Mouse (Mus musculus) ES-Bruce4 (cell line): ENCODE data around the gene Rtp1. TPM values are rescaled to one million over a fixed set of nuclear protein-coding genes. Genes with fewer than 3 reads are reported as not detected.
A peak's percentile ranks its signal among the peaks of the same experiment; 100 is the strongest.

ENCODE experiments used
- H3K27ac ChIP-seq: 2 replicates; pipeline ENCODE4 v1.5.1; 2012; ENCODE audit warnings: low read length, inconsistent platforms; ENCODE audit not compliant: insufficient read depth
- H3K27me3 ChIP-seq: 2 replicates; pipeline ENCODE4 v1.6.1; 2012; ENCODE audit warnings: mild to moderate bottlenecking, low read length, inconsistent platforms; ENCODE audit not compliant: control insufficient read depth, poor library complexity, insufficient read depth, severe bottlenecking
- H3K36me3 ChIP-seq: 2 replicates; pipeline ENCODE4 v1.6.1; 2012; ENCODE audit warnings: inconsistent platforms, mild to moderate bottlenecking, low read length, moderate library complexity; ENCODE audit not compliant: control insufficient read depth, poor library complexity, insufficient read depth, severe bottlenecking
- H3K4me1 ChIP-seq: one replicate; pipeline ENCODE4 v1.8.1; 2011; ENCODE audit warnings: low read length; ENCODE audit not compliant: control insufficient read depth, insufficient read depth
- H3K4me3 ChIP-seq: 2 replicates; pipeline ENCODE4 v1.5.1; 2011; ENCODE audit warnings: low read depth, mild to moderate bottlenecking, low read length
- H3K9ac ChIP-seq: 2 replicates; pipeline ENCODE4 v1.6.1; 2012; ENCODE audit warnings: low read depth, mild to moderate bottlenecking, inconsistent platforms; ENCODE audit not compliant: poor library complexity, severe bottlenecking
- H3K9me3 ChIP-seq: replicated peaks from 2 replicates; pipeline ENCODE4 v1.6.1; 2012; ENCODE audit warnings: mild to moderate bottlenecking, low read length, inconsistent platforms; ENCODE audit not compliant: control insufficient read depth, poor library complexity, insufficient read depth, severe bottlenecking
- CTCF ChIP-seq: IDR thresholded peaks from one replicate; pipeline ENCODE4 v1.8.1; 2011; ENCODE audit warnings: low read depth, low read length
- EP300 ChIP-seq: IDR thresholded peaks from 2 replicates; pipeline ENCODE4 v1.6.1; 2011; ENCODE audit warnings: low read depth, low read length; ENCODE audit not compliant: insufficient read depth
- POLR2A ChIP-seq: IDR thresholded peaks from one replicate; pipeline ENCODE4 v1.8.1; 2011; ENCODE audit warnings: low read length; ENCODE audit not compliant: insufficient read depth
- polyA plus RNA-seq: library from polyadenylated mRNA; stranded (reverse); fragments of >200 nt; gene quantifications from 2 replicates; pipeline ENCODE4 v1.2.4, GENCODE M21; 2011; ENCODE audit warnings: low read depth; ENCODE audit not compliant: missing spikeins, insufficient read depth, insufficient read length

Rtp1 gene
- polyA plus RNA-seq, 1 experiment, result not detected

GRCm38 (mm10) chr16:23449946-23450345, 21.0 kb downstream of the Rtp1 start:
- H3K9ac ChIP-seq, result no peak overlapping the region

GRCm38 (mm10) chr16:23450816-23451215, 21.9 kb downstream of the Rtp1 start:
- no peaks in the 10 kb centered on the region; the same call in 1 of the 2 replicates for H3K9me3 ChIP-seq
- H3K4me3 ChIP-seq, result no peak overlapping the region
- no peak overlapping the region for H3K27ac ChIP-seq
- no peaks in the 10 kb centered on the region for H3K27me3 ChIP-seq
- TF ChIP-seq POLR2A, result no peak
- no peak for TF ChIP-seq EP300
- TF ChIP-seq CTCF, result no peak
- H3K4me1 ChIP-seq, result no peaks in the 10 kb centered on the region
- no peak overlapping the region for H3K9ac ChIP-seq
- H3K36me3 ChIP-seq, result no peaks in the 10 kb centered on the region

More at GRCm38 (mm10) chr16:23449946-23450345, 21.0 kb downstream of the Rtp1 start:
- Histone ChIP-seq H3K27ac (no peak overlapping the region), H3K27me3 (no peaks in the 10 kb centered on the region), H3K9me3 (no peaks in the 10 kb centered on the region; the same call in 1 of the 2 replicates), H3K4me1 (no peaks in the 10 kb centered on the region), H3K36me3 (no peaks in the 10 kb centered on the region), H3K4me3 (no peak overlapping the region)
- TF ChIP-seq POLR2A (no peak), EP300 (no peak), CTCF (no peak)

- Histone ChIP-seq H3K36me3 (no peaks in the 10 kb centered on the region), H3K27ac (no peak overlapping the region), H3K9ac (no peak overlapping the region), H3K4me1 (no peaks in the 10 kb centered on the region), H3K9me3 (no peaks in the 10 kb centered on the region; the same call in 1 of the 2 replicates), H3K27me3 (no peaks in the 10 kb centered on the region), H3K4me3 (no peak overlapping the region)
- TF ChIP-seq CTCF (peak; percentile 35), POLR2A (no peak)
Measured at GRCm38 (mm10) chr16:23452476-23452875, 23.5 kb downstream of the Rtp1 start.

- H3K4me3 ChIP-seq, result no peak overlapping the region
- H3K9me3 ChIP-seq, result no peaks in the 10 kb centered on the region; the same call in 1 of the 2 replicates
- no peaks in the 10 kb centered on the region for H3K27me3 ChIP-seq
- no peaks in the 10 kb centered on the region for H3K36me3 ChIP-seq
- TF ChIP-seq CTCF (no peak), EP300 (no peak), POLR2A (no peak)
- no peak overlapping the region for H3K27ac ChIP-seq
- H3K4me1 ChIP-seq, result no peaks in the 10 kb centered on the region
- no peak overlapping the region for H3K9ac ChIP-seq
Measured at GRCm38 (mm10) chr16:23454376-23454775, 25.4 kb downstream of the Rtp1 start.

- H3K4me1 ChIP-seq, result no peaks in the 10 kb centered on the region
- no peak for TF ChIP-seq POLR2A
- no peak for TF ChIP-seq EP300
- no peak for TF ChIP-seq CTCF
- no peaks in the 10 kb centered on the region for H3K36me3 ChIP-seq
- H3K4me3 ChIP-seq, result no peak overlapping the region
- H3K9ac ChIP-seq, result no peak overlapping the region
- no peaks in the 10 kb centered on the region; the same call in 1 of the 2 replicates for H3K9me3 ChIP-seq
- H3K27ac ChIP-seq, result no peak overlapping the region
- H3K27me3 ChIP-seq, result no peaks in the 10 kb centered on the region
Measured at GRCm38 (mm10) chr16:23456534-23456933, 27.6 kb downstream of the Rtp1 start.

GRCm38 (mm10) chr16:23457338-23457737, 28.4 kb downstream of the Rtp1 start:
- Histone ChIP-seq H3K4me3 (no peak overlapping the region), H3K9me3 (no peaks in the 10 kb centered on the region; the same call in 1 of the 2 replicates), H3K36me3 (no peaks in the 10 kb centered on the region), H3K27ac (no peak overlapping the region), H3K4me1 (no peaks in the 10 kb centered on the region), H3K27me3 (no peaks in the 10 kb centered on the region), H3K9ac (no peak overlapping the region)
- TF ChIP-seq EP300, result no peak
- no peak for TF ChIP-seq CTCF
- TF ChIP-seq POLR2A, result no peak
